Mouse (Mus musculus) heart, embryonic 10.5 days (tissue): ENCODE data around the gene Foxp4. TPM values are rescaled to one million over a fixed set of nuclear protein-coding genes. Genes with fewer than 3 reads are reported as not detected.

Source experiments
- DNase-seq: peaks from one replicate; pipeline ENCODE4 v3.0.0-alpha.2; 2017; ENCODE audit warnings: low spot score
- H3K27ac ChIP-seq: fragments of 300-500 bp; sonication (generic); 2 replicates; pipeline ENCODE4 v1.5.1; 2016; ENCODE audit warnings: mild to moderate bottlenecking
- H3K27me3 ChIP-seq: fragments of 300-500 bp; sonication (generic); 2 replicates; pipeline ENCODE4 v1.6.1; 2016; ENCODE audit warnings: mild to moderate bottlenecking; ENCODE audit not compliant: poor library complexity, insufficient read depth, severe bottlenecking
- H3K36me3 ChIP-seq: fragments of 300-500 bp; sonication (generic); 2 replicates; pipeline ENCODE4 v1.6.1; 2016; ENCODE audit warnings: mild to moderate bottlenecking, moderate library complexity
- H3K4me1 ChIP-seq: fragments of 300-500 bp; sonication (generic); 2 replicates; pipeline ENCODE4 v1.6.1; 2016; ENCODE audit warnings: mild to moderate bottlenecking
- H3K4me3 ChIP-seq: fragments of 300-500 bp; sonication (generic); 2 replicates; pipeline ENCODE4 v1.5.1; 2016; ENCODE audit warnings: mild to moderate bottlenecking, moderate library complexity
- H3K9me3 ChIP-seq: fragments of 300-500 bp; sonication (generic); 2 replicates; pipeline ENCODE4 v1.6.1; 2016; ENCODE audit warnings: mild to moderate bottlenecking, moderate library complexity
- WGBS: fragments of 180-500 bp; shearing (Covaris S2); methylation state at CpG from one replicate; pipeline ENCODE4 v1.1.7; 2016; 5-methylcytosine and 5-hydroxymethylcytosine counted together
- polyA plus RNA-seq: library from polyadenylated mRNA; unstranded; fragments of >200 nt; fragmentation: Nextera tagmentation; extraction: Ambion mirVana; gene quantifications from 2 replicates; pipeline ENCODE4 v1.2.1, GENCODE M21; 2016

Gene Foxp4
- 12.4 and 27.3 TPM in 2 replicates for polyA plus RNA-seq

DNA sequence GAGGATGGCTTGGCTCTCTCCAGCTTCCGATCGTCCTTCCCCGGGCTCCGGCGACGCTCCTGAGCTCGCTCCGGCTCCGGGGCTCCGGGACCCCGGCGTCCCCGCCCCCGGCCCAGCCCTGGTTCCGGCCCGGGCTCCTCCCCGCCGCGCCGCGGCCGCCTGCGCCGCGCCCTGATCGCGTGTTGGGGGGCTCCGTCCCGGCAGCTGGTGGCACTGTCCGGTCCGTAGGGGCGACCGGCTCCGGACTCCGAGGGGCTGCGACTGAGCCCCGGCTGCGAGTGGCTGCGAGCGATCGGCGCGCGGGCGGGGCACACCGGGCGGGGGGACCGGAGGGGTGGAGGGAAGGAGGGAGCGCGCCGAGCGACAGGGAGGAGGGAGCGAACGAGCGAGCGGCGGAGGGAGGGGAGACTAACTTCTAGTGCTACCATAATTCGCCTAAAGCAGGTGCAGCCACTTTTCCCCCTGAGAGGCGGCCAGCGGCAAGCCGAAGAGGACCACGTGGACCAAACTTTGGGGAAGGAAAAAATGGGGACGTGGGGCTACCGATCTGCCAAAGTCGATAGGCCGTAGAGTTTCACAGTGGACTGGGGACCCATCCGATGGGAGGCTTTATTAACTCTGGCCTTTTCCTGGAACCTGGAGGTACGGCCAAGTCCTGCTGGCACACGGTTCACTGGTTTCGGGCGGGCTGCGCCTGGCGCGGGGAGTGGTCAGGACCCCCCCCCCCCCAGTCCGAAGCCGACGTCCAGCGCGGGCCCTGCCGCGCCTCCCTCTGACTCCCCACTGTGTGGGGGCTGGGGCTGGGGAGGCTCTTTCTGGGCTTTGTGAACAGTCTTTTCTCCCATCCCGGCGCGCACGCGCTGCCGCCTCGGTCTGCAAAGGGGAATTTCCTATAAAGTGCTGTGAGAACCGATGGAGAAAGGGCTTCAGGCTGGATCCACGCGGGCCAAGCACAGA lies at the start of gene Foxp4:
Gene Foxp4, minus strand, starts transcription at position 263 of the 957 bp plus-strand sequence.
- Histone ChIP-seq H3K27me3 (peaks cover 5% of the 10 kb centered on the region; the same call in 1 of the 2 replicates), H3K9me3 (no peaks in the 10 kb centered on the region), H3K27ac (peak within 1 kb of the TSS; percentile 97), H3K4me3 (peak within 1 kb of the TSS; percentile 83), H3K36me3 (peaks cover 8% of the 10 kb centered on the region; the same call in 1 of the 2 replicates), H3K4me1 (peaks cover 46% of the 10 kb centered on the region)
- DNase-seq: peak; percentile 96
- under 1% methylated on average over 89 of the region's 91 CpGs for WGBS

- peak overlapping the region; percentile 63 for H3K4me3 ChIP-seq
- 0 out of 2 replicates have a peak, but pooled peaks cover 4% of the 10 kb centered on the region for H3K27me3 ChIP-seq
- peaks cover 52% of the 10 kb centered on the region for H3K4me1 ChIP-seq
- DNase-seq: peak; percentile 92
- peak overlapping the region; percentile 92 for H3K27ac ChIP-seq
- no peaks in the 10 kb centered on the region for H3K9me3 ChIP-seq
- WGBS: under 1% methylated on average over 61 of the region's 61 CpGs
- no peaks in the 10 kb centered on the region for H3K36me3 ChIP-seq
These were observed 49.4 kb upstream of the Foxp4 start for GRCm38 (mm10) chr17:47973563-47974472.

GRCm38 (mm10) chr17:47965885-47966505 lies 41.5 kb upstream of the Foxp4 start:
- Histone ChIP-seq H3K4me1 (peaks cover 14% of the 10 kb centered on the region), H3K4me3 (no peak overlapping the region), H3K9me3 (no peaks in the 10 kb centered on the region), H3K27ac (peak overlapping the region; percentile 56), H3K36me3 (0 out of 2 replicates have a peak, but pooled peaks cover 2% of the 10 kb centered on the region), H3K27me3 (no peaks in the 10 kb centered on the region)
- no peak for DNase-seq
- WGBS: 34% methylated on average over 7 of the region's 12 CpGs

- Histone ChIP-seq H3K4me3 (no peak overlapping the region), H3K36me3 (no peaks in the 10 kb centered on the region), H3K27ac (peak overlapping the region; percentile 63; the same call in 1 of the 2 replicates), H3K27me3 (peaks cover 8% of the 10 kb centered on the region), H3K9me3 (no peaks in the 10 kb centered on the region), H3K4me1 (peaks cover 38% of the 10 kb centered on the region)
- 29% methylated on average over 10 of the region's 10 CpGs for WGBS
- DNase-seq: no peak
These were observed 33.8 kb upstream of the Foxp4 start for GRCm38 (mm10) chr17:47958046-47958790.

DNA sequence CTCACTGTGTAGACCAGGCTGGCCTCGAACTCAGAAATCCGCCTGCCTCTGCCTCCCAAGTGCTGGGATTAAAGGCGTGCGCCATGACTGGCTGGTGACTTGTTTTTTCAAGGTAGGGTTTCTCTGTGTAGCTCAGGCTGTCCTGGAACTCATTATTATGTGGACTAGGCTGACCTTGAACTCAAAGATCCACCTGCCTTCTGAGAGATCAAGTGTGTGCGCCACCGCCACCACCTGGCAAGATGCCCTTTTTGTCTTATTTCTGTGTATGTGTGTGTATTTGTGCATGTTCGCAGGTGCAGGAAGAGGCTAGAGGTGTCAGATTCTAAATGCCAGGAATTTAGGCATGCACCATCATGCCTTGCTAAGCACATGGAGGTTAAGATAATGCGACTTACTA lies 32.0 kb upstream of the Foxp4 start:
- H3K4me1 ChIP-seq: peaks cover 54% of the 10 kb centered on the region

DNA sequence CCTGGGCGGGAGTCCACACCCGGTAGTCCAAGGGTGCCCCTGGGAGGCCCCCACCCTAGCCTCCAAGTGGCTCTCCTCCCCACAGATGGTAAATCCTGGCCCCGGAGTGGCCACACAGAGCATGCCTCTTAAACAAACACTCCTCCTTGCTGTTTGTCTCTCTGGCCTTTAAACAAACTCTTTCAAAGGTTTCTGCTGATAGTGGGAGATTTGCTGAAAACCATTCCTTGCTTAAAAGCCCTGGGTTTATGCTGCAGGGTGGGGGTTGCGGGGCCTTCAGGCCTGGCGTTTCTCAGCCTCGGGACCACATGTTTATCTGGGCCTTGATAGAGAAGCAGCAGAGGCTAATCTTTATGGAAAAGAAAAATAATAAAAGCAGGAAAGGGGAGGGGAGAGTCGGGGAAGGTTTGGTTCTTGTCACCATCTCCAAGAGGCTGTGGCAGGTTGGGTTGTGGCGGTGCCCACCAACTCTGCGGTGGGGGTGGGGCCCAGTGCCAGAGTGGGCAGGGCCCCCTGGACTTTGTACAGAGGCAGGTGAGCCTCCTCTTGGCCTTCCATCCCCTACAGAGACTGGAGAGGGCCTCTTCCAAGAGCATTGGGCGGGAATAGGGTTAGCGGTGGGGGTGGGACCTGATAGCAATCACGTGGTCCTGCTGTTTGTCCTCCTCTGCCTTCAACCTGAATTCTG lies 30.8 kb upstream of the Foxp4 start:
- Histone ChIP-seq H3K36me3 (no peaks in the 10 kb centered on the region), H3K4me1 (peaks cover 50% of the 10 kb centered on the region), H3K27ac (peak overlapping the region; percentile 79), H3K9me3 (no peaks in the 10 kb centered on the region), H3K27me3 (peaks cover 10% of the 10 kb centered on the region), H3K4me3 (no peak overlapping the region; the same call in 1 of the 2 replicates)
- WGBS: 15% methylated on average over 12 of the region's 12 CpGs
- no peak for DNase-seq

More for the DNA sequence above, 32.0 kb upstream of the Foxp4 start:
- H3K9me3 ChIP-seq: no peaks in the 10 kb centered on the region
- DNase-seq: no peak
- H3K36me3 ChIP-seq: no peaks in the 10 kb centered on the region
- no peak overlapping the region for H3K4me3 ChIP-seq
- H3K27ac ChIP-seq: no peak overlapping the region
- 91% methylated on average over 8 of the region's 8 CpGs for WGBS
- peaks cover 10% of the 10 kb centered on the region for H3K27me3 ChIP-seq

DNA sequence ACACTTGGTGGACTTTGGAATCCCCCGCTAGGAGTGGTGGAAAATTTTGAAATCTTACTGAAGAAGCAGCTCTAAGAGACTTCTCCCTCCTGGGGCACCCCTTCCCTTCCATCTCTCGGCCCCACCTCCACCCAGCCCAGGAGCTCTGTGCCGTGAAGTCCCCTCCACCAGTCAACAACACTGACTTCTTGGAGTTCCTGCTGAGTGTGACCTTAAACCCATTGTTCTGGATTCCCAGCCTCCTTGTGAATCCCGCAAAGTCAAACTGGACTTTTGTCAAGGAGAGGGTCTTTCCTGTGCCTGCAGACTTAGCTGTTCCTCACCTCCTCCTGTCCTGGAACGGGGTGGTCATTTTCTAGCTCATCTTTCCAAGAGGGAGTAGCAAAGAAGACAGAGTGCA lies 28.8 kb upstream of the Foxp4 start:
- Histone ChIP-seq H3K4me1 (peaks cover 46% of the 10 kb centered on the region), H3K9me3 (no peaks in the 10 kb centered on the region), H3K27ac (no peak overlapping the region), H3K36me3 (no peaks in the 10 kb centered on the region), H3K27me3 (peaks cover 10% of the 10 kb centered on the region), H3K4me3 (no peak overlapping the region)
- DNase-seq: no peak
- WGBS: 31% methylated on average over 5 of the region's 5 CpGs

GRCm38 (mm10) chr17:47952368-47953081 lies 28.1 kb upstream of the Foxp4 start:
- DNase-seq: no peak

GRCm38 (mm10) chr17:47951452-47951851 lies 27.0 kb upstream of the Foxp4 start:
- H3K36me3 ChIP-seq: no peaks in the 10 kb centered on the region
- DNase-seq: no peak
- no peak overlapping the region for H3K27ac ChIP-seq
- no peaks in the 10 kb centered on the region for H3K9me3 ChIP-seq
- WGBS: 86% methylated on average over 13 of the region's 13 CpGs
- no peak overlapping the region for H3K4me3 ChIP-seq
- H3K27me3 ChIP-seq: peaks cover 18% of the 10 kb centered on the region
- peaks cover 48% of the 10 kb centered on the region for H3K4me1 ChIP-seq

More at GRCm38 (mm10) chr17:47952368-47953081, 28.1 kb upstream of the Foxp4 start:
- 15% methylated on average over 12 of the region's 12 CpGs for WGBS
- Histone ChIP-seq H3K9me3 (no peaks in the 10 kb centered on the region), H3K27ac (peak overlapping the region; percentile 63), H3K27me3 (peaks cover 15% of the 10 kb centered on the region), H3K4me3 (0 out of 2 replicates have a peak overlapping the region, but pooled peaks have one; percentile 16), H3K36me3 (no peaks in the 10 kb centered on the region), H3K4me1 (peaks cover 39% of the 10 kb centered on the region)

DNA sequence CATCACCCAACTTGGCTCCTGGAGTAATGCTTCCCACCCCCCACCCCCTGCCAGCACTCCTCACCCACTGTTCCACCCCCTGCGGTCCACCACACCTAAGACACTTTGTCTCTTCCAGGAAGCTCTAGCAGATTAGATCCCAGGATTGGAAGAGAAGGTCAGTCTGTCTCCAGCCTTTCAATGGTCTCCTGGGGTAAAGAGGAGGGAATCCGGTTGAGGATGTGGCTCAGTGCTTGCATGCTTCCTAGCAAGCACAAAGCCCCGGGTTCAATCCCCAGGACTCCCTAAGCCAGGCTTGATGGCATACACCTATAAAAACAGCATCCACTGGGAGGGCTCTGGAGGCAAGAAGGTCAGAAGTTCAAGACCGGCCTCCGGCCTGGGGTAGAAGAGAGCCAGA lies 26.4 kb upstream of the Foxp4 start:
- Histone ChIP-seq H3K4me3 (no peak overlapping the region), H3K36me3 (no peaks in the 10 kb centered on the region), H3K27ac (no peak overlapping the region), H3K4me1 (peaks cover 48% of the 10 kb centered on the region), H3K9me3 (no peaks in the 10 kb centered on the region), H3K27me3 (peaks cover 18% of the 10 kb centered on the region)
- 79% methylated on average over 5 of the region's 5 CpGs for WGBS
- DNase-seq: no peak

GRCm38 (mm10) chr17:47949441-47949840 lies 25.0 kb upstream of the Foxp4 start:
- WGBS: 90% methylated on average over 12 of the region's 12 CpGs
- no peaks in the 10 kb centered on the region for H3K9me3 ChIP-seq

More at GRCm38 (mm10) chr17:47949441-47949840, 25.0 kb upstream of the Foxp4 start:
- Histone ChIP-seq H3K27me3 (peaks cover 18% of the 10 kb centered on the region), H3K27ac (no peak overlapping the region), H3K4me1 (peaks cover 35% of the 10 kb centered on the region), H3K4me3 (no peak overlapping the region), H3K36me3 (no peaks in the 10 kb centered on the region)
- no peak for DNase-seq
